Mouse (Mus musculus) forebrain, postnatal 0 days (tissue): Measurements from ENCODE around the gene Fmnl1. TPM values are rescaled to one million over a fixed set of nuclear protein-coding genes. Genes with fewer than 3 reads are reported as not detected.

Source experiments
- ATAC-seq: fragments of 200-750 bp; cut with Nextera tagmentation; 2 replicates; pipeline ENCODE4 v1.8.0; 2017; ENCODE audit warnings: mild to moderate bottlenecking, moderate library complexity
- DNase-seq: peaks from one replicate; pipeline ENCODE4 v3.0.0-alpha.2; 2015
- H3K27ac ChIP-seq: fragments of 300-500 bp; sonication (generic); 2 replicates; pipeline ENCODE4 v1.5.1; 2014; ENCODE audit warnings: low read depth, mild to moderate bottlenecking, antibody characterized with exemption, low read length, moderate library complexity, mixed read lengths
- H3K27me3 ChIP-seq: fragments of 300-500 bp; sonication (generic); 2 replicates; pipeline ENCODE4 v1.6.1; 2014; ENCODE audit warnings: mild to moderate bottlenecking, low read length, mixed read lengths; ENCODE audit not compliant: insufficient read depth
- H3K36me3 ChIP-seq: fragments of 300-500 bp; sonication (generic); 2 replicates; pipeline ENCODE4 v1.6.1; 2014; ENCODE audit warnings: mild to moderate bottlenecking, moderate library complexity; ENCODE audit not compliant: insufficient read depth
- H3K4me1 ChIP-seq: fragments of 300-500 bp; sonication (generic); 2 replicates; pipeline ENCODE4 v1.6.1; 2014; ENCODE audit warnings: antibody characterized with exemption; ENCODE audit not compliant: insufficient read depth
- H3K4me2 ChIP-seq: fragments of 300-500 bp; sonication (generic); 2 replicates; pipeline ENCODE4 v1.6.1; 2014; ENCODE audit warnings: low read depth, mild to moderate bottlenecking, moderate library complexity
- H3K4me3 ChIP-seq: fragments of 300-500 bp; sonication (generic); 2 replicates; pipeline ENCODE4 v1.5.1; 2014; ENCODE audit warnings: low read depth, low read length, mixed read lengths
- H3K9ac ChIP-seq: fragments of 300-500 bp; sonication (generic); 2 replicates; pipeline ENCODE4 v1.6.1; 2014; ENCODE audit warnings: mild to moderate bottlenecking
- H3K9me3 ChIP-seq: fragments of 300-500 bp; sonication (generic); 2 replicates; pipeline ENCODE4 v1.6.1; 2016; ENCODE audit warnings: low read length
- CTCF ChIP-seq: sonication (generic); IDR thresholded peaks from 2 replicates; pipeline ENCODE4 v1.5.1; 2016; ENCODE audit warnings: antibody characterized with exemption, control low read depth, low read depth
- WGBS: fragments of 180-500 bp; shearing (Covaris S2); extraction: QIAGEN DNeasy Blood & Tissue Kit; methylation state at CpG from one replicate; pipeline ENCODE4 v1.1.7; 2014; 5-methylcytosine and 5-hydroxymethylcytosine counted together
- polyA plus RNA-seq: library from polyadenylated mRNA; unstranded; fragments of >200 nt; fragmentation: Nextera tagmentation; extraction: Ambion mirVana; gene quantifications from 2 replicates; pipeline ENCODE4 v1.2.1, GENCODE M21; 2015
- total RNA-seq: library from RNA; depleted of rRNA; stranded (reverse); fragments of >200 nt; gene quantifications from 2 replicates; pipeline ENCODE4 v1.2.3, GENCODE M21; 2014

The Fmnl1 gene
- total and polyA plus RNA-seq, 2 experiments from 2014 or later: 7.1 to 9.4 TPM

GRCm38 (mm10) chr11:103136039-103136577 is 34.8 kb upstream of the Fmnl1 start:
- Histone ChIP-seq H3K4me3 (no peak overlapping the region), H3K27ac (no peak overlapping the region), H3K4me1 (peaks cover 18% of the 10 kb centered on the region), H3K9ac (no peak overlapping the region), H3K36me3 (peaks cover 15% of the 10 kb centered on the region), H3K4me2 (no peak overlapping the region), H3K27me3 (no peaks in the 10 kb centered on the region), H3K9me3 (no peaks in the 10 kb centered on the region)
- 89% methylated on average over 8 of the region's 8 CpGs for WGBS
- TF ChIP-seq CTCF: no peak
- ATAC-seq (no peak), DNase-seq (no peak)

DNA sequence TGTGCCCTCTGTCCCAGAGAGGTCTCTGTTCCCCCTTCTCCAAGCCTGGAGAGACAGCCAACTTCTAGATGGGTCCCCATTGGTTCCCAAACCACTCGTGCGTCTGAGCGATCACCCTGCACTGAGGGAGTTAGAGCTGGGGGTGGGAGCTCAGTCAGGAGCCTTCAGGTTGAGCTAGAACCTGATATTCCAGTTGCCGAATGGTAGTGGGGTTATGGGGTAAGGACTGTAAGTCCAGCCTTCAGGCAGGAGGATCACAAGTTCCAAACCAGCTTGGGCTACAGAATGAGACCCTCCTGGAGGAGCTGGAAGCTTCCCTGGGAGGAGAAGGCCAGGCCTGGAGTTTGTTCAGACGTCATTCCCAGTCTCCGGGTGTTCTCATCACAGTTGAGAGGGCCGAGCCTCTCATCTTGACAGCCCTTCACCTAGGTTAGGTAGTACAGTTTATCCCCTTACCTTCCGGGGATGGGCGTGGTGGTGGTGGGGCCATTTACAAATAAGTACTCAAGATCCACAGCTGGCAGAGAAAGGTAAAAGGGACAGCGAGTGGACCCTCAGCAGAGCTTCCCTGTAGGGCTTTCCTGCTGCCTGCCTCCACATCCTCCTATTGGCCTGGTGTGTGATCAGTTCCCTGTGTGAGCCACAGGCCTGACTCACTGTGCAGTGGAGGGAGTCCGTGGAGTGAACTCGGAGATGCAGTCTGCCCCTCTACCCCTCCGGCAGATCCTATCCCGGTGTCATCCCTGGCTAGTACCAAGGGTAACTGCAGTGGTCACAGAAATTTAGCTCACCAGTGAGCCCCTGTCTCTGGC is 30.8 kb upstream of the Fmnl1 start:
- no peaks in the 10 kb centered on the region for H3K9me3 ChIP-seq
- H3K27me3 ChIP-seq: no peaks in the 10 kb centered on the region
- no peak overlapping the region for H3K4me2 ChIP-seq
- no peak for TF ChIP-seq CTCF
- H3K9ac ChIP-seq: no peak overlapping the region; the same call in 1 of the 2 replicates
- H3K36me3 ChIP-seq: peaks cover 15% of the 10 kb centered on the region
- no peak overlapping the region for H3K4me3 ChIP-seq
- 87% methylated on average over 14 of the region's 14 CpGs for WGBS
- DNase-seq (no peak), ATAC-seq (no peak)
- no peak overlapping the region for H3K27ac ChIP-seq
- peaks cover 9% of the 10 kb centered on the region; the same call in 1 of the 2 replicates for H3K4me1 ChIP-seq

GRCm38 (mm10) chr11:103140763-103141100 is 30.2 kb upstream of the Fmnl1 start:
- TF ChIP-seq CTCF: no peak
- ATAC-seq (no peak), DNase-seq (no peak)
- Histone ChIP-seq H3K4me3 (no peak overlapping the region), H3K4me2 (no peak overlapping the region), H3K27ac (no peak overlapping the region; the same call in 1 of the 2 replicates), H3K9me3 (no peaks in the 10 kb centered on the region), H3K9ac (no peak overlapping the region; the same call in 1 of the 2 replicates), H3K27me3 (no peaks in the 10 kb centered on the region), H3K4me1 (0 out of 2 replicates have a peak, but pooled peaks cover 4% of the 10 kb centered on the region), H3K36me3 (peaks cover 15% of the 10 kb centered on the region)
- 55% methylated on average over 6 of the region's 6 CpGs for WGBS

- 33% methylated on average over 11 of the region's 11 CpGs for WGBS
- Histone ChIP-seq H3K4me1 (0 out of 2 replicates have a peak, but pooled peaks cover 4% of the 10 kb centered on the region), H3K36me3 (peaks cover 15% of the 10 kb centered on the region), H3K27ac (peak overlapping the region; percentile 95), H3K9me3 (no peaks in the 10 kb centered on the region), H3K27me3 (no peaks in the 10 kb centered on the region), H3K4me2 (no peak overlapping the region), H3K4me3 (no peak overlapping the region), H3K9ac (peak overlapping the region; percentile 33)
- no peak for TF ChIP-seq CTCF
- DNase-seq (no peak), ATAC-seq (no peak)
Measured at GRCm38 (mm10) chr11:103141101-103141943, 29.6 kb upstream of the Fmnl1 start.

DNA sequence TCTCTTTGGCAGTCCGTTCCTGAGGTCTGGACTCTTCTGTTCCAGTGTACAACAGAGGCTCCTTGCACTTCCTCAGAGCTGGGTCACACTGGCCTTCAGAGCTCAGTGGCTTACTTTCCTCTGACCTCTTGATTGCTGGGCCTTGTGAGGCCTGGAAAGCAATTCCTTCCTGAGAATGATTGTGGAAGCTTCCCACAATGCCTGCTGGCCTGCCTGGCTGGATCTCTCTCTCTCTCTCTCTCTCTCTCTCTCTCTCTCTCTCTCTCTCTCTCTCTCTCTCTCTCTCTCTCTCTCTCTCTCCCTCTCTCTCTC is 29.0 kb upstream of the Fmnl1 start:
- ATAC-seq: no peak
- H3K36me3 ChIP-seq: peaks cover 15% of the 10 kb centered on the region
- peak; percentile 28 for DNase-seq
- no peak overlapping the region for H3K4me3 ChIP-seq
- H3K27ac ChIP-seq: peak overlapping the region; percentile 95
- peak overlapping the region; percentile 65; the same call in 1 of the 2 replicates for H3K9ac ChIP-seq
- 25% methylated on average over 1 of the region's 1 CpGs for WGBS
- H3K4me1 ChIP-seq: 0 out of 2 replicates have a peak, but pooled peaks cover 4% of the 10 kb centered on the region
- no peaks in the 10 kb centered on the region for H3K9me3 ChIP-seq
- TF ChIP-seq CTCF: no peak
- no peaks in the 10 kb centered on the region for H3K27me3 ChIP-seq
- peak overlapping the region; percentile 68 for H3K4me2 ChIP-seq

- WGBS: 17% methylated on average over 8 of the region's 8 CpGs
- Histone ChIP-seq H3K27ac (peak overlapping the region; percentile 95), H3K36me3 (peaks cover 15% of the 10 kb centered on the region), H3K4me3 (peak overlapping the region; percentile 36), H3K27me3 (no peaks in the 10 kb centered on the region), H3K9me3 (no peaks in the 10 kb centered on the region), H3K9ac (peak overlapping the region; percentile 65), H3K4me2 (peak overlapping the region; percentile 68), H3K4me1 (0 out of 2 replicates have a peak, but pooled peaks cover 4% of the 10 kb centered on the region)
- TF ChIP-seq CTCF: peak; percentile 59
- peak; percentile 97 for ATAC-seq
- peak; percentile 95 for DNase-seq
Measured at GRCm38 (mm10) chr11:103142441-103143182, 28.3 kb upstream of the Fmnl1 start.
